Mouse (Mus musculus): ENCODE data around the gene Alg14.

DNA sequence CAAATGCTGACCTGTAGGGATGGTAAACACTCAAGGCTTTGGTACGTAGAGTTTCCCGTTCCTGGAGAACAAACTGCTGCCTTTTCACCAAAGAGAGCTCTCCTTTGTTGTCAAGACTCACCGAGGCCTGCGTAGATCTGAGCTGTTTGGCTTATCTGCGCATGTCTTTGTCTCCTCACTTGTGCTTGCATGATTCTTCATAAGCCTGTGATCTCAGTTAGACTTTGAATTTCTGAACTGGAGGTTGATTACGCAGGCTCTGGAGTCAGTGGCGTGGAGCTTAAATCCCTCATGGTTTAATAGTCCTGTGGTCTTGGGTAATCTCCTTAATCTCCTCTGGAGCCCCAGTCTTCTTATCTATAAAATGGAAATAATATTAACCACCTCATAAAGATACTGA is 51.7 kb downstream of the Alg14 start:
- TF ChIP-seq POLR2A (IDR thresholded peaks at IDR 0.05; ENCODE audit: low read depth, low read length), result no peak
- TF ChIP-seq CTCF (IDR thresholded peaks at IDR 0.05; ENCODE audit: extremely low read depth, insufficient read length, insufficient replicate concordance, low read depth, low read length), result no peak

All from small intestine, adult 2 months (tissue).